8 mouse cellular contexts compared by ENCODE assay signal in the genomic region with DNA sequence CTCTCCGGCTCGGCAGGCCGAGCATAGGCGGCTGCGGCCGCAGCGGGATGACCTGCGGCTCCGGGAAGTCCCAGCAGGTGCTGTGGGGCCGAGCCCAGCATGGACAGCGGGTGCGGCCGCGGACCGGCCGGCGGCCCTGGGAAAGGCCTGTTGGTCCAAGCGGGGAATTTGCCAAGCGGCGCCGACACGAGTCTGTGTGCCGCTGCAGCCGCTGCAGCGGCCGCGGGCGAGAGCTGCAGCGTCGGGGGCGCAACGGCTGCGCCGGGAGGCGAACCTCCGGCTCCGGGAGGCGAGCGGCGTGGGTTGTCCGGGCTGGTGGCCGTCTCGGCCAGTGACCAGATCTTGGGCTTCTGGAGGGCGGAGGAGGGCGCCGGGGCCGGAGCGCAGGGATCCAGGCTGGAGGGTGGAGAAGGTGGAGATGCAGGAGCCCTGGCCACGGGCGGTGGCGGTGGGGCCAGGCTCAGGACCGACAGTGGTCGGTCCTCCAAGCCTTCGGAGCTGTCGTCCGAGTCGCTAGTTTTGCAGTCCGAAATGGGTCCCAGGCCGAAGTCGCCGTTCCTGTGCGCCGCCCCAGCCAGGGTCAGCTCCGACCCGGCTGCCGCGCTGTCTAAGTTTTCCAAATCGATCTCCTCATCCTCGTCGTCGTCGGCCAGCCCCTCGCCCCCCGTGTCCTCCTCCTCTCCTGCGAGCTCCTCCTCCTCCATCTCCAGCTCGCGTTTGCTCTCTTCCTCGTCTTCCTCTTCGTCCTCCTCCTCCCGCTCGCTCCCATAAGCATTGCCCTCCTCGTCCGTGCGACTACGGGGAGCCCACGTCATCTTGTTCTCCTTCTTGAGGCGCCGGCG. TPM values are rescaled to one million over a fixed set of nuclear protein-coding genes. Genes with fewer than 3 reads are reported as not detected.
A peak's percentile ranks its signal among the peaks of the same experiment; 100 is the strongest.
DNase-seq lines count a peak whose midpoint lies in the region; ATAC-seq lines count a peak whose summit lies in the region.

No protein-coding gene starts in this region.

- H3K9ac ChIP-seq in heart, embryonic 13.5 days: peak overlapping the region; percentile 94
- H3K9ac ChIP-seq in midbrain, embryonic 14.5 days (replicated peaks; ENCODE audit: low read length): peak overlapping the region; percentile 94

- DNase-seq in ES-CJ7 (ENCODE audit: low read depth, low spot score): peak; percentile 30
- DNase-seq in kidney, postnatal 25 days: peak; percentile 30 to 58
- peak; percentile 63 for DNase-seq in midbrain, embryonic 14.5 days
- no peak for DNase-seq in T-cell, adult 2 months (ENCODE audit: low spot score)
- no peak for DNase-seq in urinary bladder, adult 2 months (ENCODE audit: low spot score)
- no peak for DNase-seq in right cerebral cortex, postnatal 36 days (ENCODE audit: low spot score in 2 of 2)

- no peaks in the 10 kb centered on the region for H3K9me3 ChIP-seq in heart, embryonic 13.5 days
- no peaks in the 10 kb centered on the region for H3K9me3 ChIP-seq in midbrain, embryonic 14.5 days (ENCODE audit: control insufficient read depth, low read length)

- H3K4me2 ChIP-seq in heart, embryonic 13.5 days: peak overlapping the region; percentile 90
- peak overlapping the region; percentile 82 for H3K4me2 ChIP-seq in midbrain, embryonic 14.5 days (ENCODE audit: low read length)

- peak overlapping the region; percentile 69 for H3K4me3 ChIP-seq in brown adipose tissue, adult 24 weeks (ENCODE audit: insufficient read depth, low read depth, low read length)
- H3K4me3 ChIP-seq in heart, embryonic 13.5 days: peak overlapping the region; percentile 84
- peak overlapping the region; percentile 76 for H3K4me3 ChIP-seq in midbrain, embryonic 14.5 days (replicated peaks; ENCODE audit: low read depth, low read length)

- H3K4me1 ChIP-seq in brown adipose tissue, adult 24 weeks (ENCODE audit: control insufficient read depth, insufficient read depth, insufficient read length, low read length): no peaks in the 10 kb centered on the region; the same call in 1 of the 2 replicates
- H3K4me1 ChIP-seq in heart, embryonic 13.5 days: peaks cover 49% of the 10 kb centered on the region
- H3K4me1 ChIP-seq in midbrain, embryonic 14.5 days (ENCODE audit: control insufficient read depth, insufficient read depth, low read length): peaks cover 43% of the 10 kb centered on the region

- peaks cover 95% of the 10 kb centered on the region for H3K27me3 ChIP-seq in heart, embryonic 13.5 days (replicated peaks)
- H3K27me3 ChIP-seq in midbrain, embryonic 14.5 days (ENCODE audit: control insufficient read depth, insufficient read depth, low read length): peaks cover 27% of the 10 kb centered on the region

- H3K36me3 ChIP-seq in heart, embryonic 13.5 days: no peaks in the 10 kb centered on the region
- peaks cover 12% of the 10 kb centered on the region for H3K36me3 ChIP-seq in midbrain, embryonic 14.5 days (ENCODE audit: control insufficient read depth, insufficient read depth, low read length)

- under 1% methylated on average over 86 of the region's 89 CpGs for WGBS in heart, embryonic 13.5 days
- WGBS in midbrain, embryonic 14.5 days: under 1% methylated on average over 89 of the region's 89 CpGs

- no peak for ATAC-seq in heart, embryonic 13.5 days (ENCODE audit: extremely low read depth, insufficient number of reproducible peaks, low FRiP score, low TSS enrichment)
- no peak for ATAC-seq in midbrain, embryonic 14.5 days (ENCODE audit: low FRiP score, low TSS enrichment)

- H3K27ac ChIP-seq in brown adipose tissue, adult 24 weeks (replicated peaks; ENCODE audit: low read depth, low read length): no peak overlapping the region
- peak overlapping the region; percentile 97 for H3K27ac ChIP-seq in heart, embryonic 13.5 days (replicated peaks)
- H3K27ac ChIP-seq in midbrain, embryonic 14.5 days (replicated peaks; ENCODE audit: low read depth, low read length): peak overlapping the region; percentile 97

RNA-seq across cellular contexts. Expression of a gene that starts 2.0 kb away (rescaled TPM):
- 1.3 and 1.6 TPM in 2 replicates for polyA plus RNA-seq in brown adipose tissue, adult 24 weeks (2012; ENCODE audit: insufficient read depth, insufficient read length, missing spikeins)
- 12.8 and 14.6 TPM in 2 replicates for polyA plus RNA-seq in heart, embryonic 13.5 days (2015; fragmentation: Nextera tagmentation; extraction: Ambion mirVana)
- 23.5 and 26.1 TPM in 2 replicates for polyA plus RNA-seq in midbrain, embryonic 14.5 days (2014; fragmentation: Nextera tagmentation; extraction: Ambion mirVana)
- 0.34 and 0.50 TPM in 2 replicates for polyA plus RNA-seq in urinary bladder, adult 2 months (2012; rRNA removed)

Comparison
In these comparisons a context has a peak if more than half of its experiments do, and no peak if none do; other contexts are left out.
1. DNase-seq: peak in ES-CJ7 (single experiment), kidney, postnatal 25 days (2 of 2) and midbrain, embryonic 14.5 days (single experiment); none in T-cell, adult 2 months (single experiment), urinary bladder, adult 2 months (single experiment) and right cerebral cortex, postnatal 36 days (0 of 2).
2. Peak in every context shown above with its lines, with median percentiles within 50 percentile points of each other: H3K4me3 ChIP-seq.